Mouse (Mus musculus): Measurements from ENCODE around the gene Med18.

- TF ChIP-seq GATA1 (IDR thresholded peaks at IDR 0.05; ENCODE audit: borderline replicate concordance, low read length) (no peak), CTCF (IDR thresholded peaks at IDR 0.05; ENCODE audit: low read depth, low read length) (no peak), TAL1 (conservative IDR thresholded peaks at IDR 0.05; ENCODE audit: low read depth, low read length) (no peak), POLR2AphosphoS5 (IDR thresholded peaks at IDR 0.05; ENCODE audit: insufficient replicate concordance, low read depth, low read length) (no peak), GATA2 (IDR thresholded peaks at IDR 0.05; ENCODE audit: borderline replicate concordance, low read depth, low read length) (no peak)
Measured at GRCm38 (mm10) chr4:132501639-132502038, 37.9 kb upstream of the Med18 start.
